Mouse (Mus musculus): ENCODE measurements around the gene Parpbp. TPM values are rescaled to one million over a fixed set of nuclear protein-coding genes. Genes with fewer than 3 reads are reported as not detected.

Parpbp gene
- polyA plus RNA-seq (2014; fragmentation: Illumina TruSeq; extraction: RNeasy Lipid Tissue Mini Kit (QIAGEN cat#74804); ENCODE audit: insufficient read depth, low read depth, low replicate concordance): 0.21 TPM

DNA sequence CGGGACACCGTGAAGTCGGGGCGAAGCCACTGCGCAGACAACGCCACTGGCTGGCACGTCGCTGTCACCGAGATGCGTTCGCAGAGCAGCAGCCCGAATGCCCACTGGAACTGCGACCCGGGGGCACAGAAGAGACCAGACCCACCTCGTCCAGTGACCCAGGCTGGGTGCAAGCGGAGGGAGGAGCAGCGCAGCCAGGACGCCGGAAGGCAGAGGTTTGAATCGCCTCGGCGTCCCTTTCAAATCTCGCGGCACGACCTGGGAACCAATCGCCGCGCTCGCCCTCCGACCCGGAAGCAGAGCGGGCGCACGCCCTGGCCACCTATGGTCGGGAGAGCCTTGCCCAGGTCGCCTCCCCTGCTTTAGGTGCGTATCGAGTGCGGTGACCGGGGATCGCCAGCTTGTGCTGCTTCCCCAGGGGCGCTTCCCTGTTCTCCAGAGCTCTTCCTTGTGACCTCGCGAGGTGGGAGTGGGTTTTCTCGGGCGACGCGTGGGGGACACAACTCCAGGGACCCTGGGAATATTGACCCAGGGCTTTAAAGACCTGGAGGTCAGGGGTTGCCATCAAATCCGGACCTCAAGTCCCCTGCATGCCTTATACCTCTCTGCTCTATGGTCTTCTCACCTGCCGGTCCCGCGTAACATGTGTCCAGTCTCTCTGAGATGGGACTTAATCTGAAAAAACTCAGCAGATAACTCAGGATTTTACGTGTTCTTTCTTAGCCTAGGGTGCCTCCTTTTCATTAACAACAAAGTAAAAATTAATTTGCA, at the start of gene Parpbp, which contains the start of gene Nup37:
TSS of gene Parpbp (minus strand) at position 235 of the 771 bp plus-strand sequence.
TSS of gene Nup37 (plus strand) at position 286 of the 771 bp plus-strand sequence.

DNA sequence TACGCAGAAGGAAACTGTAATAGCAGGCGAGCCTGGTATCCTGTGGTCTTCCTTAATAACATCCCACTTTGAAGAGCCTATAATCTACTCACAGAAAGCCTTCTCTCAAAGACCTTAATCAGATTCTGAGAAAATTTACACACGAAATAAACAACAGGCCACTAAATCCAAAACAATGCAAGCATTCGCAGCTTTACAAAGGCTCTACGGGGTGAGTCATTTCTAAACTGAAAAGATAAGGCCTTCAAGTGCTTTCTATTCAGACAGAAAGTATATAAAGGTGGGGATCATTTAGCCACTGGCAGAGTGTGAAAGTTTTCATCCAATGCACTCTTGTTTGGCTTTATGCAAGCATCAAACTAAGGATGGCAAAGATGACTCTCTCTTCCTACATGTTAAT, 56.0 kb downstream of the Parpbp start, which contains the start of gene Pmch:
TSS of gene Pmch (plus strand) at position 301 of the 400 bp plus-strand sequence.

Other genes starting within 250 kb of the Parpbp start
- gene Pmch, start 55.9 kb downstream of the Parpbp start, polyA plus RNA-seq (2014; fragmentation: Illumina TruSeq; extraction: RNeasy Lipid Tissue Mini Kit (QIAGEN cat#74804); ENCODE audit: insufficient read depth, low read depth, low replicate concordance): not detected
- 8.3 TPM for gene Nup37, start 51 bp upstream of the Parpbp start, polyA plus RNA-seq (2014; fragmentation: Illumina TruSeq; extraction: RNeasy Lipid Tissue Mini Kit (QIAGEN cat#74804); ENCODE audit: insufficient read depth, low read depth, low replicate concordance)
- 52.8 TPM for gene Washc3, start 54.2 kb upstream of the Parpbp start, polyA plus RNA-seq (2014; fragmentation: Illumina TruSeq; extraction: RNeasy Lipid Tissue Mini Kit (QIAGEN cat#74804); ENCODE audit: insufficient read depth, low read depth, low replicate concordance)
- gene Dram1, start 232.1 kb upstream of the Parpbp start, polyA plus RNA-seq (2014; fragmentation: Illumina TruSeq; extraction: RNeasy Lipid Tissue Mini Kit (QIAGEN cat#74804); ENCODE audit: insufficient read depth, low read depth, low replicate concordance): 175 TPM
- 9.7 TPM for gene Gnptab, start 232.2 kb upstream of the Parpbp start, polyA plus RNA-seq (2014; fragmentation: Illumina TruSeq; extraction: RNeasy Lipid Tissue Mini Kit (QIAGEN cat#74804); ENCODE audit: insufficient read depth, low read depth, low replicate concordance)

Data from lung, adult 10 weeks (tissue).